Mouse (Mus musculus) megakaryocyte, embryonic 14.5 days (primary cell): Measurements from ENCODE around the gene Mindy2.

ENCODE experiments used
- FLI1 ChIP-seq: IDR thresholded peaks from 2 replicates; pipeline ENCODE4 v1.6.1; 2012; ENCODE audit warnings: low read length, inconsistent platforms, mixed read lengths
- GATA1 ChIP-seq: IDR thresholded peaks from 3 replicates; pipeline ENCODE4 v1.6.1; 2012; ENCODE audit warnings: mixed read lengths, low read length, inconsistent platforms, borderline replicate concordance

GRCm38 (mm10) chr9:70636748-70637147 lies 20.2 kb downstream of the Mindy2 start:
- TF ChIP-seq GATA1: no peak
- no peak for TF ChIP-seq FLI1
